Mouse (Mus musculus): ENCODE measurements around the gene Tbcc.

GRCm38 (mm10) chr17:46883107-46883506 is 7.4 kb upstream of the Tbcc start:
- TF ChIP-seq CTCF (IDR thresholded peaks at IDR 0.05) (no peak), EP300 (IDR thresholded peaks at IDR 0.05) (no peak)
